Mouse (Mus musculus) cerebellum, adult 2 months (tissue): ENCODE data around the gene Rnase2b. TPM values are rescaled to one million over a fixed set of nuclear protein-coding genes. Genes with fewer than 3 reads are reported as not detected.
"Not testable (repeated sequence)": the region's sequence is repeated elsewhere in the genome, so short reads cannot be mapped to it uniquely, and the experiment has no call there.

Source experiments
- DNase-seq, 2 experiments: peaks; one replicate each; pipeline ENCODE4 v3.0.0; 2021
- H3K27ac ChIP-seq: fragments of 200-500 bp; 2 replicates; pipeline ENCODE4 v1.5.1; 2012; ENCODE audit warnings: low read length, control low read depth, inconsistent platforms; ENCODE audit not compliant: insufficient read depth
- H3K27me3 ChIP-seq: fragments of 200-500 bp; 2 replicates; pipeline ENCODE4 v1.6.1; 2012; ENCODE audit warnings: inconsistent platforms, mild to moderate bottlenecking, low read length, moderate library complexity; ENCODE audit not compliant: control insufficient read depth, insufficient read depth
- H3K4me1 ChIP-seq: fragments of 200-500 bp; 2 replicates; pipeline ENCODE4 v1.6.1; 2011; ENCODE audit warnings: low read length; ENCODE audit not compliant: control insufficient read depth, insufficient read depth
- H3K4me3 ChIP-seq: fragments of 200-500 bp; replicated peaks from 2 replicates; pipeline ENCODE3; 2011; ENCODE audit warnings: mild to moderate bottlenecking, low read depth, low read length, control low read depth; ENCODE audit not compliant: insufficient read depth
- CTCF ChIP-seq: fragments of 200-500 bp; IDR thresholded peaks from 2 replicates; pipeline ENCODE4 v1.5.1; 2011; ENCODE audit warnings: low read depth, mild to moderate bottlenecking, control low read depth, low read length, moderate library complexity, borderline replicate concordance; ENCODE audit not compliant: insufficient read depth
- POLR2A ChIP-seq: fragments of 200-500 bp; IDR thresholded peaks from 2 replicates; pipeline ENCODE4 v1.6.1; 2011; ENCODE audit warnings: low read length, control low read depth, borderline replicate concordance; ENCODE audit not compliant: insufficient read depth
- WGBS: fragments of 180-500 bp; shearing (Covaris S2); methylation state at CpG from one replicate; pipeline ENCODE4 v1.1.7; 2018; 5-methylcytosine and 5-hydroxymethylcytosine counted together
- polyA plus RNA-seq: library from polyadenylated mRNA; depleted of rRNA; stranded (reverse); fragments of >200 nt; gene quantifications from 2 replicates; pipeline ENCODE4 v1.2.3, GENCODE M21; 2012

Gene Rnase2b
- polyA plus RNA-seq, 1 experiment = not detected

DNA sequence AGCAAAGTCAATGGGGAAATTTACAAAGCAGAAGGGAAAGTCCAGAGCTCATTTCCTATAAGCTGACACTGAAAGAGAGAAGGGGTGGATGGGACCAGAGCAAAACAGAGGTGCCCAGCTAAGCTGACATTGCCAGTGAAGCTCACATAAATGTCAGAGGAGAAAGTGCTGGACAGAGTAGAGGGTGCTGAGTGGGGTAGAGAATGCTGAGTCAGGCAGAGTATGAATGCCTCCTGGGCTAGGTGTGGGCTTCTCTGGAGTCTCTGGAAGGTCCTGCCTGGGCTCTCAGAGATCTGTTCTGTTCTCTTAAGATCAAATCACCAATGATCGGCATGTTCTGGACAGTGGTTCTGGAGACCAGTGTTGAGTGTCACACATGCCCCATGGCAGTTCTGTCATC is 3.4 kb downstream of the Rnase2b start:
- no peak overlapping the region for H3K4me3 ChIP-seq
- 97% methylated on average over 1 of the region's 1 CpGs for WGBS
- TF ChIP-seq POLR2A = no peak
- TF ChIP-seq CTCF = no peak
- no peak for DNase-seq
- no peaks in the 10 kb centered on the region for H3K27me3 ChIP-seq
- no peak overlapping the region for H3K27ac ChIP-seq
- H3K4me1 ChIP-seq = no peaks in the 10 kb centered on the region

DNA sequence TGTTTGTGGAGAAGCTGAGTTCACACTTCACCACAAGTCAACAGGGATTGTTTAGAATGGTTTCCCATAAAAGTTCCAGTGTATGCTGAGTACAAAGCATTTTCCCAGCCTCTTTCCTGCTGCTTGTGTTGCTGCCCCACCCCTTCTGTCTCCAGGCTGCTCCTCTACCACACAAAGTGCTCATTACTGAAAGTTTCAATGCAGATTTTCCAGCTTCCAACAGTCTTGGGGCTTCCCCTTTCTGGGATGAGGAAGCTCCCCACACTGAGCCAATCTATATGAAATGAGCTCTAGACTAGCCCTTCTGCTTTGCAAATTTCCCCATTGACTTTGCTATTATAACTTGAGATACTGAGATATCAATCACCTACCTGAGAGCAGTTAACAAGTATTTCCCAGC is 4.0 kb downstream of the Rnase2b start:
- Histone ChIP-seq H3K27me3 (no peaks in the 10 kb centered on the region), H3K4me1 (no peaks in the 10 kb centered on the region), H3K4me3 (no peak overlapping the region), H3K27ac (no peak overlapping the region)
- TF ChIP-seq POLR2A = no peak
- no peak for TF ChIP-seq CTCF
- no peak for DNase-seq

DNA sequence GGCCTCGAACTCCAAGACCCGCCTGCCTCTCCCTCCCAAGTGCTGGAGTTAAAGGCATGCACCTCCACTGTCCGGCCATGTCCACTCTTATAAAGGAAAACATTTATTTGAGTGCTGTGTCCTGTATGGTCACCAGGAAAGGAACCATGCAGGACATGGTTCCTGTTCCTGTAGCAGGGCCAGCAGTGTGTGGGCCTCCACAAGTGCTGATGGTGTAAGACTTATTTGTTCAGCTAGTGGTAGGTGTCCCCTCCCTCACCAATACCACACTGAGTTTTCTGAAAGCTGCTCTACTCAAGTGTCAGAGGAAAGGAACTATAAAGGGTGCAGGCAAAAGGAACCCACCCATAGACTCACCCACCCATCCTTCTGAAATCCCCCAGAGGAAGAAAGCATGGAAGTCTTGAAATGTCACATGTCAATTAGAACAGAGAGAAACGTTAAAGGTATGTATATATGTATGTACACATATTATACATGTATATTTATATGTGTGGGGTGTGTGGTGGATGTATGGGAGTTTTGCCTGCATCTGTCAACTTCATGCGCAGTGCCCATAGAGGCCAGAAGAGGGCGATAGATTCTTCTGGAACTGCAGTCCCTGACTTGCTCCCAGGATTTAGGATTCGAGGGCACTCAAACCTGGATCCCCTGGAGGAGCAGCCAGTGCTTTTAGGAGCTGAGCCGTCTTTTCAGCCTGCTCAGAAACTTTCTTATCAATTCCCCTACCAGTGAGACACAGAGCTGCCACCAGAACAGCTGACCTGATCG is 10.2 kb downstream of the Rnase2b start:
- not testable (repeated sequence) for H3K27me3 ChIP-seq, H3K4me1 ChIP-seq, H3K4me3 ChIP-seq, H3K27ac ChIP-seq
- 38% methylated on average over 9 of the region's 9 CpGs for WGBS
- peak; percentile 53 for TF ChIP-seq CTCF
- DNase-seq = peak; percentile 4 to 32

DNA sequence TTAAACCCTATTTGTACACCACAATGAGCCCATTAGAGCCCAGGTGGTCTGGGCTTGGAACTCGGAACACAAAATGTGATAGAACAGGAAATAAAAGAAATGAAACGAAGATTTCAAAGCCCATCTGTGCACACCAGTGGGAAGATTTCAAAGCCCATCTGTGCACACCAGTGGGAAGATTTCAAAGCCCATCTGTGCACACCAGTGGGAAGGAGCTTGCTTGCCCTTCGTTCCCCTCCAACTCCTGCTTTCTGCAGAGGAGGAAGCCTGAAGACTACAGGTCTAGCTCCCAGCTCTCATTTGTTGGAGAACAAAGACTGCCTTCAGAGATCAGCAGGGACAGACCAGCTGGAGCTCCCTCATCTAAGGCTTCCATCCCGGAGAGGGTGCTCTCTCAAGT is 10.9 kb downstream of the Rnase2b start:
- not testable (repeated sequence) for H3K4me1 ChIP-seq, H3K27me3 ChIP-seq, H3K27ac ChIP-seq, H3K4me3 ChIP-seq
- DNase-seq = peak in 1 of 2 experiments; percentile 1
- WGBS = 8% methylated on average over 4 of the region's 4 CpGs

DNA sequence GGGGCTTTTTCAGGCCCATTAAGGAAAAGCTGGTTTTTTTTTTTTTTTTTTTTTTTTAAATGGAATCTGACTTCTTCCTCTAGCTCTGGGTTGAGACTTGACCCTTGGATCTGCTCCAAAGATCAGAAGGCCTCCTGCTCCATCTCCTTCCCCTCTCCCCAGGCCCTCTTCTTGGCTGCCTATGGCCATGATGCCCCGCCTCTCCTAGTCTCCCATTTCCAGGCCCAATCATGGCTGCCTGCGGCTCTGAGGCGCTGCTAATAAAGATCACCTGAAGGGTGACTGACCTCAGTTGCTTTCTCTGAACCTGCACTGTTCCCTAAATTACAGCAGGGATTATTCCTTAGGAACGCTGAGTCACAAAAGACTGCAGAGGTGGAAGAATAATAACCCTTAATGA is 11.8 kb downstream of the Rnase2b start:
- 92% methylated on average over 4 of the region's 4 CpGs for WGBS
- no peak for TF ChIP-seq POLR2A
- TF ChIP-seq CTCF = no peak

DNA sequence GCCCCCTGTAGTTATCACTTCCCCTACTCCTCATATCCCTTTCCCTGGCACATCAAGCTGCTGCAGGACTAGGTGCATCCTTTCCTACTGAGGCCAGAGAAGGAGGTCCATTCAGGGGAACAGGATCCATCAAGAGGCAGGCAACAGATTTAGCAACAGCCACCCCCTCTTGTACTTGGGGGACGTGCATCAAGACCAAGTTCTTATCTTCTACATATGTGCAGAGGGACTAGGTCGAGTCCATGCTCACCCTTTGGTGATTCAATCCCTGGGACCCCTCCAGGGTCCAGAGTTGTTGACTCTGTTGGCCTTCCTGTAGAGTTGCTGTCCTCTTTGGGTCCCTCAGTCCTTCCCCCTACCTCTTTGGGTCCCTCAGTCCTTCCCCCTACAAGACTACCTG is 19.0 kb downstream of the Rnase2b start:
- H3K4me1 ChIP-seq, H3K27me3 ChIP-seq, H3K27ac ChIP-seq, H3K4me3 ChIP-seq, DNase-seq: not testable (repeated sequence)
- 79% methylated on average over 2 of the region's 2 CpGs for WGBS

More for the DNA sequence above, 11.8 kb downstream of the Rnase2b start:
- no peak for DNase-seq
- Histone ChIP-seq H3K4me3 (no peak overlapping the region), H3K27me3 (no peaks in the 10 kb centered on the region), H3K27ac (no peak overlapping the region), H3K4me1 (no peaks in the 10 kb centered on the region)

DNA sequence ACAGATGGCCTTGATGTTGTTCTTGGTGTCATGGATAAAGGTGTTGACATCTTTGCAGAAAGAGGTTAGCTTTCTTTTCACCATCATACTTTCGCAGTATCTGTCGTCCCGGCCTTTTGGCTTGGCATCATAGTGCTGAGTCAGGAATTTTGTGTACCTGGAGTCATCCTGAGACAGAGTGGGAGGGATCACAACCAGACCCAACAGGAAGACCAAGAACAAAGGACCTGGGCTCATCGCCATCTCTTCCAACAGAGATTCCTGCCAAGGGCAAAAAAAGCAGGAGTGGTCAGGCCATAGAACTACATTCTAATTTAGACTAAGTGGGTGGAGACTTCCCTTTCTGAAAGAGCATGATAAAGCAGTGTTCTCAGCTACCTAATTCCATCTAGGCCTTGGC is 33.6 kb downstream of the Rnase2b start:
- 91% methylated on average over 4 of the region's 4 CpGs for WGBS
- H3K27me3 ChIP-seq = no peaks in the 10 kb centered on the region
- no peak overlapping the region for H3K27ac ChIP-seq

DNA sequence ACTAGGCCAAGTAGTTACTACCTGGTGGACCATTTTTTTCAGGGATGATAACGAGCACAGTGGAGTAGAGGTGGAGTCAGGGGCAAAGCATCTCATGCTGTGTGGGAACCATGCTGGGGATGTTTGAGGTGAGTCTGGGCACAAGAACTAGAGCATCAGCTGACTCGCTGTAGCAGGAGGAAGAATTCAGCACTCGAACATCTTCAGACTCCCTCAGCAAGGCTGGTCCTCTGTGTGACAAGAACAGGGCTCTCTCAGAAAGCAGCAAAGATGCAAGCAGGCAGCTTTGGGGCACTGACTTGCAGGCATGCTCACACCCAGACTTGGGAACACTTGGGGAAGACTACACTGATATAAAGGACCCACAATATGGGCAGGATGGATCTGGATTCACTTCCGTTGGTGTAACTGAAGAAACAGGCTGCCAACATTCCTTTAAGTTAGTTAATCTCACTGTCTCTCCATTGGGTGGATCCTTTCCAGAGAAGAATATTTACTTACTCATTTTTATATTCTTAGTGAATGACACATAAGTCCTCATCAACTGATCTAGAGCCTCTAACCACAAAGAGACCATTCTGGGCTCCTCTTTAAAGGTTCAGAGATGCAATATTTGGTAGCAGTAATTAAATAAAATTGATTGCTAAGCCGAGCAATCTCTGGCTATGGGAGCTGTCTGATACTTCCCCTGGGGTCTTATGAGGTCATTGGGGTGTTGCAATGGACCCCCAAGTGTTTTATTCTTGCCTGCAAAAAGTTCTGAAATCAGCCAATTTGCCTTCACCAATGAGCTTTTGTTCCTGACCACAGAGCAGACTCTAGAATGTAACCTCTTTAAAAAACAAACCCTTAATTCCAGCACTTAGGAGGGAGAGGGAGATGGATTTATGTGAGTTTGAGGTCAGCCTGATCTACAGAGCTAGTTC is 37.3 kb downstream of the Rnase2b start, which contains the start of gene Ang2:
TSS of gene Ang2 (minus strand) at position 51 of the 926 bp plus-strand sequence.
- no peak within 1 kb of the TSS for H3K4me3 ChIP-seq
- TF ChIP-seq CTCF = no peak
- no peak for TF ChIP-seq POLR2A
- 70% methylated on average over 5 of the region's 5 CpGs for WGBS
- no peaks in the 10 kb centered on the region for H3K4me1 ChIP-seq
- no peaks in the 10 kb centered on the region for H3K27me3 ChIP-seq
- H3K27ac ChIP-seq = no peak within 1 kb of the TSS
- DNase-seq = no peak

More for the DNA sequence above, 33.6 kb downstream of the Rnase2b start:
- no peak overlapping the region for H3K4me3 ChIP-seq
- DNase-seq = no peak
- no peaks in the 10 kb centered on the region for H3K4me1 ChIP-seq
- no peak for TF ChIP-seq POLR2A
- TF ChIP-seq CTCF = no peak
